Mouse (Mus musculus) skeletal muscle tissue, adult 2 months (tissue): Measurements from ENCODE around the gene Aadat.
"Not testable (repeated sequence)": the region's sequence is repeated elsewhere in the genome, so short reads cannot be mapped to it uniquely, and the experiment has no call there.

ENCODE experiments used
- DNase-seq: peaks from one replicate; pipeline ENCODE4 v3.0.0-alpha.2; 2012; ENCODE audit warnings: low read depth, low spot score

Gene Aadat

GRCm38 (mm10) chr8:60505653-60506521 is at the start of gene Aadat:
Gene Aadat, plus strand, starts transcription at chr8:60505932.
- peak; percentile 20 for DNase-seq

- DNase-seq, result peak; percentile 11
Observed at GRCm38 (mm10) chr8:60466686-60467335, 38.9 kb upstream of the Aadat start.

- no peak for DNase-seq
Observed at GRCm38 (mm10) chr8:60490147-60490546, 15.6 kb upstream of the Aadat start.

GRCm38 (mm10) chr8:60491871-60492270 is 13.9 kb upstream of the Aadat start:
- DNase-seq, result no peak

- no peak for DNase-seq
Observed at GRCm38 (mm10) chr8:60492471-60492870, 13.3 kb upstream of the Aadat start.

- DNase-seq, result no peak
Observed at GRCm38 (mm10) chr8:60494606-60495005, 11.1 kb upstream of the Aadat start.

GRCm38 (mm10) chr8:60495046-60495445 is 10.7 kb upstream of the Aadat start:
- not testable (repeated sequence) for DNase-seq

GRCm38 (mm10) chr8:60503098-60503497 is 2.6 kb upstream of the Aadat start, which contains the start of gene Gm10283:
Gene Gm10283, minus strand, starts transcription at chr8:60503198.
- no peak for DNase-seq

- no peak for DNase-seq
Observed at GRCm38 (mm10) chr8:60518286-60518685, 12.6 kb downstream of the Aadat start.

- DNase-seq, result no peak
Observed at GRCm38 (mm10) chr8:60534945-60535344, 29.2 kb downstream of the Aadat start.

GRCm38 (mm10) chr8:60566783-60567182 is 61.1 kb downstream of the Aadat start:
- DNase-seq, result no peak

- DNase-seq, result no peak
Observed at GRCm38 (mm10) chr8:60577231-60577630, 71.5 kb downstream of the Aadat start.

GRCm38 (mm10) chr8:60583369-60583768 is 77.6 kb downstream of the Aadat start:
- no peak for DNase-seq

- DNase-seq, result not testable (repeated sequence)
Observed at GRCm38 (mm10) chr8:60591352-60592105, 85.8 kb downstream of the Aadat start.

GRCm38 (mm10) chr8:60594761-60595160 is 89.0 kb downstream of the Aadat start:
- DNase-seq, result no peak
